Mouse (Mus musculus) CH12.LX (cell line): ENCODE measurements around the gene Rhpn2. TPM values are rescaled to one million over a fixed set of nuclear protein-coding genes. Genes with fewer than 3 reads are reported as not detected.

Experiments used
- DNase-seq: peaks from one replicate; pipeline ENCODE4 v3.0.0-alpha.2; 2013; ENCODE audit errors: extremely low read depth
- H3K27ac ChIP-seq: 2 replicates; pipeline ENCODE4 v1.5.1; 2012; ENCODE audit warnings: low read depth, mild to moderate bottlenecking, control low read depth, moderate library complexity; ENCODE audit not compliant: insufficient read depth
- H3K27me3 ChIP-seq: replicated peaks from 2 replicates; pipeline ENCODE3; 2012; ENCODE audit warnings: inconsistent platforms
- H3K36me3 ChIP-seq, 2 experiments: replicated peaks in 1 of 2; 2 replicates each; pipeline versions ENCODE3 to v1.6.1; 2012; ENCODE audit warnings: inconsistent platforms in 1 of 2, low read length in 1 of 2, mild to moderate bottlenecking in 1 of 2, mixed read lengths in 1 of 2, moderate library complexity in 1 of 2; ENCODE audit not compliant: control insufficient read depth in 1 of 2, insufficient read depth in 1 of 2
- H3K4me1 ChIP-seq, 2 experiments: 2 replicates each; pipeline ENCODE4 v1.6.1; 2012; ENCODE audit warnings: inconsistent platforms in 1 of 2, moderate library complexity in 1 of 2; ENCODE audit not compliant: insufficient read depth in 2 of 2, control insufficient read depth in 1 of 2
- H3K4me2 ChIP-seq: 2 replicates; pipeline ENCODE4 v1.6.1; 2012; ENCODE audit warnings: low read depth, mild to moderate bottlenecking, control low read depth; ENCODE audit not compliant: poor library complexity, insufficient read depth, severe bottlenecking
- H3K4me3 ChIP-seq, 3 experiments: fragments of 150-350 bp in 1 of 3; sonication (generic) in 1 of 3; replicated peaks in 1 of 3; 2 replicates each; pipeline versions ENCODE3 to v1.5.1; 2011 to 2012; ENCODE audit warnings: low read depth in 2 of 3, low read length in 2 of 3, mild to moderate bottlenecking in 2 of 3, moderate library complexity in 2 of 3, control low read depth in 1 of 3, improper control_type of control experiment in 1 of 3, inconsistent platforms in 1 of 3, mixed read lengths in 1 of 3; ENCODE audit not compliant: poor library complexity in 1 of 3
- H3K79me2 ChIP-seq: replicated peaks from 2 replicates; pipeline ENCODE4 v1.6.1; 2012; ENCODE audit warnings: mild to moderate bottlenecking, moderate library complexity; ENCODE audit not compliant: control insufficient read depth, poor library complexity, insufficient read depth, severe bottlenecking; ENCODE audit errors: extremely low read depth
- H3K9ac ChIP-seq: 2 replicates; pipeline ENCODE4 v1.6.1; 2012; ENCODE audit warnings: low read depth, mild to moderate bottlenecking, control low read depth, moderate library complexity; ENCODE audit not compliant: insufficient read depth
- H3K9me3 ChIP-seq: replicated peaks from 2 replicates; pipeline ENCODE3; 2012; ENCODE audit warnings: low read length, inconsistent platforms, mixed read lengths
- CHD1 ChIP-seq: IDR thresholded peaks from 2 replicates; pipeline ENCODE4 v1.6.1; 2012; ENCODE audit warnings: low read depth, low read length, improper control_type of control experiment, inconsistent platforms
- CTCF ChIP-seq, 2 experiments: IDR thresholded peaks in 1 of 2; conservative IDR thresholded peaks in 1 of 2; 2 replicates each; pipeline ENCODE4 v1.5.1; 2011 to 2012; ENCODE audit warnings: low read depth in 2 of 2, low read length in 2 of 2, improper control_type of control experiment in 1 of 2, inconsistent platforms in 1 of 2, mild to moderate bottlenecking in 1 of 2, moderate library complexity in 1 of 2
- ELF1 ChIP-seq: IDR thresholded peaks from 2 replicates; pipeline ENCODE4 v1.6.1; 2014; ENCODE audit warnings: low read depth, mild to moderate bottlenecking, inconsistent platforms, low read length, improper control_type of control experiment
- EP300 ChIP-seq: IDR thresholded peaks from 2 replicates; pipeline ENCODE4 v1.6.1; 2011; ENCODE audit warnings: low read length, improper control_type of control experiment
- IRF4 ChIP-seq: IDR thresholded peaks from 2 replicates; pipeline ENCODE4 v1.6.1; 2014; ENCODE audit warnings: low read depth, mild to moderate bottlenecking, inconsistent platforms, low read length, improper control_type of control experiment
- KAT2A ChIP-seq: IDR thresholded peaks from 2 replicates; pipeline ENCODE4 v1.6.1; 2012; ENCODE audit warnings: low read length, improper control_type of control experiment, inconsistent platforms; ENCODE audit not compliant: insufficient replicate concordance
- MAFK ChIP-seq: IDR thresholded peaks from 2 replicates; pipeline ENCODE4 v1.6.1; 2011; ENCODE audit warnings: low read length, improper control_type of control experiment; ENCODE audit not compliant: insufficient replicate concordance
- MAX ChIP-seq: IDR thresholded peaks from 2 replicates; pipeline ENCODE4 v1.6.1; 2011; ENCODE audit warnings: low read length, improper control_type of control experiment
- MAZ ChIP-seq: IDR thresholded peaks from 2 replicates; pipeline ENCODE4 v1.6.1; 2012; ENCODE audit warnings: low read depth, mild to moderate bottlenecking, inconsistent platforms, low read length, improper control_type of control experiment, moderate library complexity
- MXI1 ChIP-seq: IDR thresholded peaks from 2 replicates; pipeline ENCODE4 v1.6.1; 2011; ENCODE audit warnings: mild to moderate bottlenecking, low read depth, low read length, improper control_type of control experiment
- MYC ChIP-seq: IDR thresholded peaks from 2 replicates; pipeline ENCODE4 v1.6.1; 2011; ENCODE audit warnings: low read depth, mild to moderate bottlenecking, improper control_type of control experiment, low read length
- NELFE ChIP-seq: IDR thresholded peaks from 2 replicates; pipeline ENCODE4 v1.6.1; 2011; ENCODE audit warnings: low read depth, low read length, improper control_type of control experiment
- PAX5 ChIP-seq: IDR thresholded peaks from 2 replicates; pipeline ENCODE4 v1.6.1; 2012; ENCODE audit warnings: low read length, inconsistent platforms, mixed read lengths
- POLR2A ChIP-seq: IDR thresholded peaks from 2 replicates; pipeline ENCODE4 v1.6.1; 2011; ENCODE audit warnings: low read depth, mild to moderate bottlenecking, improper control_type of control experiment, low read length
- TCF12 ChIP-seq: IDR thresholded peaks from 2 replicates; pipeline ENCODE4 v1.6.1; 2014; ENCODE audit warnings: low read depth, mild to moderate bottlenecking, inconsistent platforms, low read length, improper control_type of control experiment
- UBTF ChIP-seq: IDR thresholded peaks from 2 replicates; pipeline ENCODE4 v1.6.1; 2012; ENCODE audit warnings: low read depth, mild to moderate bottlenecking, inconsistent platforms, low read length, improper control_type of control experiment, moderate library complexity
- USF2 ChIP-seq: conservative IDR thresholded peaks from 2 replicates; pipeline ENCODE4 v1.6.1; 2011; ENCODE audit warnings: low read depth, low read length, improper control_type of control experiment
- ZKSCAN1 ChIP-seq: IDR thresholded peaks from 2 replicates; pipeline ENCODE4 v1.6.1; 2012; ENCODE audit warnings: low read depth, inconsistent platforms, low read length, improper control_type of control experiment, borderline replicate concordance
- ZMIZ1 ChIP-seq: IDR thresholded peaks from 2 replicates; pipeline ENCODE4 v1.6.1; 2012; ENCODE audit warnings: low read depth, mild to moderate bottlenecking, inconsistent platforms, low read length, improper control_type of control experiment
- dilution Hi-C: fragments of 300-500 bp; cut with MboI; formaldehyde crosslinking; loops from 2 replicates; pipeline ENCODE4 v1.14.3; 2020; ENCODE audit warnings: low sequenced_read_pairs; ENCODE audit not compliant: extremely low pct_unique_long_range_greater_than_20kb, extremely low pct_ligation_motif_present
- in situ Hi-C: fragments of 300-500 bp; cut with MboI; formaldehyde crosslinking; loops from 3 replicates; pipeline ENCODE4 v1.14.3; 2019; ENCODE audit warnings: low sequenced_read_pairs, low pct_ligation_motif_present, low pct_unique_long_range_greater_than_20kb, mixed read lengths
- polyA plus RNA-seq: library from polyadenylated mRNA; unstranded; fragments of >175 nt; gene quantifications from 2 replicates; pipeline ENCODE4 v1.2.1, GENCODE M21; 2012; ENCODE audit warnings: low read depth; ENCODE audit not compliant: insufficient read length
- total RNA-seq, 2 experiments: library from RNA; depleted of rRNA; stranded (reverse); fragments of 300-350 nt in 1 of 2; fragments of >200 nt in 1 of 2; gene quantifications; 2 replicates each; pipeline ENCODE4 v1.2.3; 2012 to 2014

The Rhpn2 gene
- total and polyA plus RNA-seq, 3 experiments: 0.13 to 0.63 (median 0.17) TPM

- Histone ChIP-seq H3K4me2 (peak overlapping the region; percentile 12; the same call in 1 of the 2 replicates), H3K79me2 (no peaks in the 10 kb centered on the region), H3K4me1 (no peaks in the 10 kb centered on the region), H3K36me3 (no peaks in the 10 kb centered on the region), H3K4me3 (no peak overlapping the region), H3K9ac (no peak overlapping the region), H3K27ac (no peak overlapping the region), H3K27me3 (peaks cover 11% of the 10 kb centered on the region), H3K9me3 (no peaks in the 10 kb centered on the region)
- no peak for TF ChIP-seq EP300
- TF ChIP-seq CTCF (conservative IDR thresholded peaks at IDR 0.05 in 1 of 2, IDR thresholded peaks at IDR 0.05 in 1 of 2; ENCODE audit: low read depth in 2 of 2, low read length in 2 of 2): no peak
- no peak for TF ChIP-seq ELF1
- no peak for TF ChIP-seq MXI1
- TF ChIP-seq USF2: no peak
- TF ChIP-seq ZMIZ1: no peak
- TF ChIP-seq CHD1: no peak
- TF ChIP-seq UBTF: no peak
- TF ChIP-seq KAT2A: no peak
- TF ChIP-seq IRF4: no peak
- no peak for TF ChIP-seq POLR2A
- TF ChIP-seq ZKSCAN1: no peak
- no peak for TF ChIP-seq MAZ
- no peak for TF ChIP-seq MYC
- no peak for TF ChIP-seq MAFK
- dilution Hi-C loops: no loop called here
- in situ Hi-C loops: no loop called here
- DNase-seq: no peak
Measured at GRCm38 (mm10) chr7:35362253-35362652, 28.3 kb downstream of the Rhpn2 start.

- TF ChIP-seq CHD1: no peak
- TF ChIP-seq IRF4: no peak
- TF ChIP-seq EP300: no peak
- TF ChIP-seq MAX: no peak
- TF ChIP-seq PAX5: no peak
- no peak for TF ChIP-seq ELF1
- no peak for TF ChIP-seq USF2
- TF ChIP-seq TCF12: no peak
- TF ChIP-seq UBTF: no peak
- no peak for TF ChIP-seq NELFE
- TF ChIP-seq CTCF (conservative IDR thresholded peaks at IDR 0.05 in 1 of 2, IDR thresholded peaks at IDR 0.05 in 1 of 2; ENCODE audit: low read depth in 2 of 2, low read length in 2 of 2): no peak
- TF ChIP-seq, all 38 proteins: peak for 0
- no peak overlapping the region for H3K4me3 ChIP-seq
- H3K79me2 ChIP-seq: no peaks in the 10 kb centered on the region
- H3K4me2 ChIP-seq: no peak overlapping the region
- DNase-seq: no peak
- peaks cover 11% of the 10 kb centered on the region for H3K27me3 ChIP-seq
- in situ Hi-C loops (no loop called here), dilution Hi-C loops (no loop called here)
- H3K9ac ChIP-seq: no peak overlapping the region
- H3K9me3 ChIP-seq: no peaks in the 10 kb centered on the region
- no peaks in the 10 kb centered on the region for H3K36me3 ChIP-seq
- H3K4me1 ChIP-seq: no peaks in the 10 kb centered on the region
- H3K27ac ChIP-seq: no peak overlapping the region
Measured at GRCm38 (mm10) chr7:35362868-35363267, 28.9 kb downstream of the Rhpn2 start.
